Mouse (Mus musculus) thymus, postnatal 36 days (tissue): ENCODE data around the gene Ugt1a6b.

Experiments used
- DNase-seq, 2 experiments: peaks; one replicate each; pipeline ENCODE4 v3.0.0; 2022; ENCODE audit warnings: mixed read lengths in 2 of 2

The Ugt1a6b gene

DNA sequence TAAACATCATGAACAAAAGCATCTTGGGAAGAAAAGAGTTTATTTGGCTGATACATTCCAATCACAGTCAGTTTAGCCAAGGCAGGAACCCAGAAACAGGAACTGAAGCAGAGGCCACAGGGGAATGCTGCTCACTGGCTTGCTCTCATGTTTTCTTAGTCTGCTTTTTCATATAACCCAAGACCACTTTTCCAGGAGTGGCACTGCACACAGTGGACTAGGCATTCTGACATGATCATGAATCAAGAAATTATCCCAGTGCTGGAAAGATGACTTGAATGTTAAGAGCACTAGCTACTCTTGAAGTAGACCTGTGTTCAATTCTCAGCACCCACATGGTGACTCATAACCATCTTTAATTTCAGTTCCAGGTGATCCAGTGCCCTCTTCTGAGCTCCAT is 122.7 kb downstream of the Ugt1a6b start:
- no peak for DNase-seq

DNA sequence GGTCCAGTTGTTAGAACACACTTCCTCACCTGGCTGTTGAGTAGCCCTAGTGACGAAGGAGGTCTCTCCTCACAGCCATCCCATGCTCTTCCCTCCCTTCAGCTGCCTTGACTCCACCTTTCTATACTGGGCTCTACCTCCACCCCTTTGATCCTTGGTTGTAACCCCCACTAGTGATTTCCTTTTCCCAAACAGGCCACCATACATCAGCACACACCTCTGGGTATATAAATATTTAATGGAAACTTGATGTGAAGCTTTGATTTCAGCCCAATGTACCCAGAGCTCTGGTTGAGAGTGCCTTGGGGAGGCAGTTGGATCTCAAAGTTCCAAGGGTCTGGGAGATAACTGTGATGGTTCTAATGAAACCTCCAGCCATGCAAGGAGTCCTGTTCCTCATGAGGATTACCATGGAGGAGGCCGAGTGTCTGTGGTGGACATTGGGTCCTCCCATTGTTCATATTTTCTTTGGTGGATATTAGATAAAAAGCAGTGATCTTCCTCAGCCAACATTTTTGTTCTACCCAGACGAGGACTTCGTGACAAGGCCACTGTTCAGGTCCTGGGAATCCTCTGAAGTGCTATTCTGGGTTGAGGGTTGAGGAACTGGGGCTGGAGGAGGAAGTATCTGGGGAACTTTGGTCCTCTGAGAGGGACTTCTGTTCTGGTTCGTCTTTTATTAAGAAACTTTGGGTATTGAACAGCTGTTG is 123.8 kb downstream of the Ugt1a6b start, which contains the start of gene Mroh2a:
Mroh2a (plus strand) TSS at position 317 of the 710 bp plus-strand sequence.
- DNase-seq, result peak in 1 of 2 experiments; percentile 2

DNA sequence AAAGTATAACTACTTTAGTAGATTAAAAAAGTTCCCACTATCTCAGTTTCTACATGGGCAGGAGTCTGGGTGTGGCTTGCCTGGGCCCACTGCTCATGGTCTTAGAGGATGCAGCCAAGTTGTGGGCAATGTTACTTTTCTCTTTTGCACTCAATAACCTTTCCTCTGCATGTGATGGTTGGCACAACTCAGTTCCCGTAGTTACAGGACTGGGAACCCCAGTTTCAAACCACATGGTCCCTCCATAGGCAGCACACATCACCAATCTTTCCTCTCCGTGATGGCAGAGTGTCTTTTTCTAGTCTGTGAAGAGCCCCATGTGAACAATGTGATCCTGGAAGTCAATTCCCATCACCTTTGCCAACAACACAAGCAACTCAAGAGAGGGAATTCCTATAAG is 124.4 kb downstream of the Ugt1a6b start:
- DNase-seq, result peak in 1 of 2 experiments; percentile 3

DNA sequence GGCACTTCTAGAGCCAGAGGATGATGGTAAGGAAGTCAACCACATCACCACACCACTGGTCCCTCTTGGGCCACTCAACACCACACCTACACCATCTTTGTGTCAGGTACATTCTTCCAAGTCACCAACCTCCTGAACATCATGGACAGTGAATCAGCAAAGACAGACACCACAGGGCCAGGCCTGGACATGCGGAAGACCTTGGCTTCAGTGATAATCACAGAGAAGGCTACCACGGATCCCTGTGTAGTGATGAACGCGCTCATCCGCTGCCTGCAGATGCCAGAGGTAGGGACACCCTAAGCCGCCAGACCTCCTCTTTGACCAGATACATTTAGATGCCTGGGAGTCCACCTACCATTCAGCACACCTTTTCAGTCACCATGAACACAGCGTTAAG is 125.1 kb downstream of the Ugt1a6b start:
- peak; percentile 6 to 12 for DNase-seq

DNA sequence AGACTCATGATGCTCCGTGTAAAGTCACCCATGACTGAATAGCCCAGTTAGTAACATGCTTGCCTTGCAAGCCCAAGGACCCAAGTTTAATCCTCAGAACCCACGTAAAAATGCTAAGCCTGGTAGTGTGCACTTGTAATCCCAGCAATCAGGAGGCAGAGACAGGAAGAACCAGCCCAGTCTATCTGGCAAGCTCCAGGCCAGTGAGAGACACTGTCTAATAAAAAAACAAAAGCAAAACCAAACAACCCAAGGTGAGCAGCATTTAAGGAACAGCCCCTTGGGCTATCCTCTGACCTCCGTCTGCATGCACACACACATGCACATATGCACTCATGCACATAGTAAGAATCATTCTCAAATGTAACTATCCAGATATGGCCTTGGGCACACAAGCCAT is 126.5 kb downstream of the Ugt1a6b start:
- peak in 1 of 2 experiments; percentile 4 for DNase-seq

DNA sequence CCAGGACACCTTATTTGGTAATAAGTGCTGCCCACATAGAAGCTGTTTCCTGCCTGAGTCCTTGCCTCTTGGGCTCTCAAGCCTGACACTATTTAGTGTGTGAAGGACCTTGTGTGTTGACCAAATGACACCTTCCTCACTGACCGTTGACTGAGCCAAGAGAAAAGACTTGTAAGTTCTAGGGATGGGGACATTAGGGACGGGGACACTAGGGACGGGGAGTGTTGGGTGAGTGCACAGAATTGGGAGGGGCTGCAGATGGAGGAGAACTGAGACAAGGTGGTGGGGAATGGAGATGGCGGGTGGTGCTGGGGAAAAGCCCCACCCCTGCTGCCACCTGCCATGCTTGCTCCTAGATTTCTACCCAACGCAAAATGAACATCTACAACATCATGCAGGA is 126.9 kb downstream of the Ugt1a6b start:
- DNase-seq, result peak in 1 of 2 experiments; percentile 7

DNA sequence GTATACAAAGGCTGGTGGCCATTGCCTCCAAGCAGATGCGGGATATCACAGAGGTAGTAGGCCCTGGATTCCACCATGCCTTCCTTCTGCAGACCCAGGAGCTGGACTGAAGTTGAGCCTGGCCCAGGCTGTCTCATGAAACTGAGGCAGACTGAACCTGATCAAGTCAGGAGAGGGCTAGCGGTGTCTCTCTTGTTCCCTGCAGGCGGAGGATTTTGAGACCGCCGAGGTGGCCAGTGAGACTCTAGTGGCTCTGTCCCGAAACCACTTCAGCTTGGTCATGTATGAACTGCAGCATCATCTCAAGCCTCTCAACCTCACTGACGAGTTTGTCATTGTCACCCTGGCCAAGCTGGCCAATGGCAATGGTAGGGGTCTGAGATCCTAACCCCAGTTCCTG is 127.4 kb downstream of the Ugt1a6b start:
- DNase-seq, result no peak

DNA sequence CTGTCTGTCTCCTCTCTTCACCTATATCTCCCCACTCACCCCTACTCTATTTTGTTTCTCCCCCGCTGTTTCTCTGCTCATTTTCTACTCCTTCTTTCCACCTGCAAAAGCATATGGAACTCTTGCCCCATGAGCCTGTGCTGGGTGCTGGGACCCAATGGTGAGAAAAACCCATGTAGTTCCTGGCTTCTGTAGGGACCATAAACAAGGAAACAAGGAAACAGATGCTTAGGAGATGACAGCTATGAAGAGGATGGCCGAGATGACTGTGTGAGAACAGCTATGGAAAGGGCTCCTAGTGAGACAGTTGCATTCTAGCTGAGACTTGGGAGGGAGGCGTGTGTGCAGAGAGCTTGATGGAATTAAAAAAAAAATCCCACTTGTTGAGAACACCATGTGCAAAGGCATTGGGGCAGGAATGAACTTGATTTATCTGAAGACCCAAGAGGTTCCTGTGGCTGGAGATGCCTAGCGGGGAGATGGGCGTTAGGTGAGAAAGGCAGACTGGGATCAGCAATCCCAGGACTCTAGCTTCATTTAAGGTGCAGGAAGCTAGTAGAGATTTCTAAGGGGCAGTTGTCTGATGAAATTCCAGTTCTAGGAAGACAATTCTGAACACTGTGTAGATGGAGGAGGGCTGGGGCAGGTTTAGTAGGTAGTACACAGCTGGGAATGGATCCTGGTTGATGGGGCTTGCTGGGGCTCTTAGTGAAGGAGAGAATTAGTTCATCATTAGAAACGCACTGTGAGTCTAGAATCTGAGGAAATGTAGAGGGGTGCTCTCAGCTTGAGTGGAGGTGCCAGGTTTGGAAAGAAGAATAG is 128.1 kb downstream of the Ugt1a6b start:
- no peak for DNase-seq

DNA sequence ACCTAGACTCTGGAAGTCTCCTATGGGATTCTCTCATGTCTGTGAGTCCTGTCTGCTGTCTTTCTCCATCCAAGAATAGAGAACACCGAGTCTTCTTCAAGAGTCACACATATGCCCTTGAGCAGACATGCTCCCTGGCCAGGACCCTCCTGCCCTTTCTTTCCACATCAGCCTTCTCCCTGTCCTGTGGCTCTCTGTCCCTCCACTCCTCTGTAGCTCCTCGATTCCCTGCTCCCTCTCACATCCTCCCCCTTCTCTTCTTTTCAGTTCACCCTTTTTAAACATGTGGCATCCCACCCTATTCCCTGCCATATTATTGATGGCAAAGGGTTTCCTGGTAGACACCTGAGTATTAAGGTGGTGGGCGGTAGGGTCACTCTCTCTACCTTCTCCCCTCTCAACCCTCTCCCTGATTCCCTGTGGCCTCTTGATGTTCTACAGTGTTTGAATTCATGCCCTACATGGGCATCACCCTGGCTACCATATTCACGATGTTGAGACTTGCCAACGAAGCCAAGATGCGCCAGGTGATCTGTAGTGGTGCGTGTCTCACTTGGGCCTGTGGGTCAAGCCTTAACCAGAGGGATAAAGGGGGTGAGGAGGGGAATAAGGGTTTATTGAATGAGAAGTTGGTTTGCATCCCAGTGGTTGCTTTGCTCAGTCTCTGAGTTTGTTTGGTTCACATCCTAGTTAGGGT is 128.9 kb downstream of the Ugt1a6b start:
- no peak for DNase-seq

DNA sequence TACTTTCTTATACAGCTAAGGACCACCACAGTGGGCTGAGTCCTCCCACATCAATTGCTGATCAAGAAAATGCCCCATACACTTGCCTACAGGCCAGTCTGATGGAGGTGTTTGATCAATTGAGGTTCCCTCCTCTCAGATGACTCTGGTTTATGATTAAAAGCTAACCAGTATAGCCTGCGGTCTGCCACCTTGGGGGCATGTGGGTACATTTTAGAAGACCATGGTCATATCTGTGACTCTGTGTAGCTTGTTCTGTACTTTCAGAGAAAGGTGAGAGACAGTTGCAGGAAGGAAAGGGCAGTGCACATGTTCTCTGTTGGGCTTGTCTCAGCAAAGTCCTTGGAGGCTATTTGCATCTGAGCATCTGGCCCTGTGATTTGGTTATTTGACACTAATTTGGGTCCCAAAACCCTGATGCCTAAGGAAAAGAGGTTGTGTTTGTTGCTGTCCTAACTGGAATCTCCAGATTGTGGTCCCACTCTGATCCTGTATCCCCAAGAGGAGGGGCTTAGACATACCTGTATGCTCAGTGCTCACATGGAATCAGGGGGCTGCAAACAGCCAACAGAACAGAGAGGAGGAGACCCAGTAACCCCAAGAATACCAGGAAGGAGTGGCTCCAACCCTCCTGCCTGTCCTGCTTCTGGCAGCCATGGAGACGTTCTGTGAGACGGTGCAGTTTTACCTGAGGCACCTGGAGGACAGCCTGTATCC is 129.8 kb downstream of the Ugt1a6b start:
- peak in 1 of 2 experiments; percentile 9 for DNase-seq

DNA sequence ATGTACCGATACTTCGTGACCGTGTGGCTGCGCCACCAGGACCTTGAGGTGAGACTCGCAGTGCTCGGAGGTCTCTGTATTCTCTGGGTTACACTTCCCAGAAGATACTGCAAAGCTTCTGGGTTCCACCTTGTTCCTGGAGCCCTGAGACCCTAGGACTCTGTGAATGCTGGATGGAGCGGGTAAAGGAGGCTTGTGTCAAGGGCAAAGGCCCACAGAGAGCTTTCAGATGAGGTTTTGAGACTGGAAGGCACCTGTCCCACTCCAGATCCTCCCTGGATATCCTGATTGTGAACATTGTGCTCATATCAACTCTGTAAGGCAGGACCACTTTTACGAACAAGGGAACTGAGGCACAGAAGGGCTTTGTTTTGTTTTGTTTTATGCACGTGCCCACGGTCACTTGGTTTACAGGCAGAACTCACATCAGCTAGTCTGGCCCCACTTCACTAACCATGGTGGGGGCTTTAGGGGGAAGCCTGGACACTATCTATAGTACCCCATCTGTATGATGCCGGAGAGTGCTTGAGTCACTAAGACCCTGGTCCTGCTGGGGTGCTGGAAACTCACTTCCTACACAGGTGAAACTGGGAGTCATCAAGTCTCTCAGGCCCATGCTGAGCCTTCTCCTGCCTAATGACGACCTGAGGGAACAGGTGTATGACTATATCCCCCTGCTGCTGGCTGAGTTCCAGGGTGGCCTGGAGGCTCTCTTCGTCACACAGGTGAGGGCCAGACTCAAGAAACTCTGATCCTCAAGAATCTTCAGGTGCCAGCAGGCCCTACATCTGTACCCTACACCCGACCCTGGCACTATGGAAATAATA is 130.6 kb downstream of the Ugt1a6b start:
- peak in 1 of 2 experiments; percentile 8 for DNase-seq

DNA sequence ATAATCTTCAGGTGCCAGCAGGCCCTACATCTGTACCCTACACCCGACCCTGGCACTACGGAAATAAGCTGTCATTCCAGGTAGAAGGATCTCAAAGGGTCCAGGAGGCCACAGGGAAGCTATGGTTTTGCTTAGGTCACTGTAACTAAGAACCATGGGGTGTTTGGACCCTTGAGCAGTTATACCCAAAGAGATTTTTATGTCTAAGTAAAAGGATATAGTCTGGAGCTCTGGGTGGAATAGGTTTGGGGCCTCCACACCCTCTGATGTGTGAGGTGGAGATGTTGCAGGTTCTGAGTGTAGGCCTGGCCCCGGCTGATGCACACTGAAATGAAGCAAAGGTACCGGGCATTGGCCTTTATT is 131.2 kb downstream of the Ugt1a6b start:
- no peak for DNase-seq

DNA sequence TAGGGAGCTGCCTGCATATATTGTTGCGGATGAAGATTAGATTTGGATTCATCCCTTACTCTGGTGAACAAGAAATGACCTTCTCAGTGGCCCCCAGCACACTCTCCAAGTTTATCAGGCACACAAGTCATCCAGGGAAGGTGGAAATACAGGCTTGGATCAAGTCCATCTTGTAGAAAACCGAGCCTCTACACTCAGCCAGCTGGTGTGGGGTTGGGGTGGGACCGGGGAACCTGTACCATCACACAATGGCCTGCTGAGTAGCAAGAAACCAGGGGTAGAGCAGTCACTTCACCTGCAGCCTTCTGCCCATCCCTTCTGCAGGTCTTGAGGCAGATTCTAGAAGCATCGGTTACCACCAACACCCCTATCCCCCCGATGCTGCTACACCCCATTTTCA is 131.6 kb downstream of the Ugt1a6b start:
- no peak for DNase-seq

DNA sequence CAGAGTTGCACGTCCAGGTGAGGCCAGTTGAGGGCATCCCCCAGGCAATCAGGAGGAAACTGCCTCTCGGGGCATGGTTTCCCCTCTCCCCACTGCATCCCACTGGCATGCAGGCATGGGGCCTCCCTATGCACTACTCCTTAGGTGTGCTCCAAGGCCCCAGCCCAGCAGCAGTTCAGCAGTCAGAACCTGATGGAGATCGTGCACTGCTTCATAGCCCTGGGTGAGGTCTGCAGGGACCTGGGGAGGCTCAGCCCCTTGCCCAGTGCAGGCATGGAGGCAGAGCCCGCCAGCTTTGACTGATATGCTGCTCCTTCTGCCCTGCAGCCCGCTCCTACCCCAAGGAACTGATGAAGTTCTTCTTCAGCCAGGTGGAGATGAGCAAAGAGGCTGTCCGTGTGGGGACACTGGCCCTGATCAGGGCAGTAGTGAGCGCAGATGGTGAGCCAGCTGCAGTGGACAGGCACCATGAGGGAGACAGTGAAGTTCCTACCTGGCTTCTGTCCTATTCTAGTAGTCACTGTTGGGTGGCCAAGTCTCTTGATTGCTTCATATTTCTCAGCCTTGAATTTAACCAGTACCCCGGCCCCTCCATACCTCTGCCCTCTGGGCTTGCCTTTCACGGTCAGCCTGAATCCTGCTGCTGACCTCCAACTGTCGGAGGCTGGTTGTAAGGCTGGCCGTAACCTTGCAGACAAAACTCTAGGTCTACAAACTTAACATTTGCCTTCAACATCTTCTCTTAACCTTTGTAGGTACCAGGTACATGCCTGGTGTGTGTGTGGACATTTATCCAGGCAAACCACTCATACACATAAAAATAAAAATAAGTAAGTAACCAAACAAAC is 132.2 kb downstream of the Ugt1a6b start:
- DNase-seq, result peak in 1 of 2 experiments; percentile 21

DNA sequence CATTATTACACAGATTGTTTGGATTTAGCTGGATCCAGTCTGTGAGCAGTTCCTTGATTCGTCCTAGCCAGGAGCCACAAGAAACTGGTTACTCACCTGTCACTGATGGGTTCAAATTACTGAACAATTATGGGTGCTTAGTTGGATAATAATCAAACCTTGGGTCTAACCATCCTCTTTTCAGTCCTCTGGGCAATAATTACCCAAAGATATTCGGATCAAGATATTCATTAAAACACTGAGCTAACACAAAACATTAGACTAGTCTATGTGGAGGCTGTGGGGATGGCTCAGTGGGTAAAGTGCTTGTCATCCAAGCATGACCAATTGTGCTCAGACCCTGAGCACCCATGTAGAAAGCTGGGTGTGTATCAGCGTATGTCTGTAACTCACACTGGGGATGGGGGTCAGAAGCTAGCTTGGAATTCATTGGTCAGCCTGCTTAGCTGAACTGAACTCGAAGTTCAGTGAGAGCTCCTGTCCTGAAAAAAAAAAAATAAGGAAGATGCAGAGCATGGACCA is 132.9 kb downstream of the Ugt1a6b start:
- DNase-seq, result no peak

DNA sequence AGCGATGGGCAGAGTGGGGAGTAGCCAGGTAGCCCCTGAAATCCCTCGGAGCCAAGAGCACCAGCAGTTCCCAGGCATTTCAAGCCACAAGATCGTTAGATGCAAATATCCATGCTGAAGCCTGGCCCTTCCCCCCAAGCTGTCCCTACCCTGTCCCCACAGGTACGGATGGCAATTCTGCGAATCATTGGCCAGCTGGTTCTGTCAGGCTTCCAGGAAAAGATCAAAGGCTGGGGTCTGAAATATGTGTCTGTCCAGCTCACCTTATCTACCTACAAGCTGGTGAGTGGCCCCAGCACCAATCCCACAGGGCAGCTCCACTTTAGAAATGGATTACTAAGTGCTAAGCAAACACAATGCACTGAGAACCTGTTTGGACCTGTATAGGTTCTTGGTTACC is 134.3 kb downstream of the Ugt1a6b start:
- DNase-seq, result peak in 1 of 2 experiments; percentile 16

DNA sequence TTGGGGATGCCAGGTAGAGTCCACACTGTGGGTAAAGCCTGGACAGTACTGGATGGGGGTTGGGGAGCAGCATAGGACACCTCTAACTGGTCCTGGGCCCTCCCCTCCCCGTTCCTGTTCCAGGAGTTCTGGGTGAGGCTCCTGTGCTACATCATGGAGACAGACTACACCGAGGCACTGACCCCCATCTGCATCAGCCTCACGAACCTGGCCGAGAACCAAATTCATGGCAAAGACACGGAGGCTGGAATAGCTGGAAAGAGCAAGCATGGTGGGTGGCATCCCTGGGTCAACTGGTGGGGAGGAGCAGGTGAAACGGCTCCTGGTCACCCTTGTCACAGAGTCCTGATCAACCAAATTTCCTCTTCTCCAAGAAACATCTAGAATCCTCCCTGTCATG is 135.7 kb downstream of the Ugt1a6b start:
- no peak for DNase-seq

DNA sequence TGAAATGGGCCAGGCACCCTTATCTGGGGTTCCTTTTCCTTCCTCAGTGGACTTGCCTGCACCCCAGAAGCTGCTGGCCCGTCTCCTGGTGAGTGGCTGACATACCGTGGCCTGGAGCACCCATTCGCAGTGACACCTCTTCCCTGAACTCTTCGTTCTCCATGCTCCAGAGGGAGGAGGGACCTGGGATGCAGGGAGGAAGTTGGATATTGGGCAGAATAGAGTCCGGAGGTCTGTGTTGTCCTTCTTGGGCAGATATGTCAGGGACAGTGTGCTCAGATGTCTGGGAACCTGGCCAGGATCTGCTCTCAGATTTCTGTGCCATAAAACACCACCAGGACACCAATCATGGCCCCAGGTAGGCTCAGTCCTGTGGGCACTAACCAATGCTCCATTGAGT is 137.0 kb downstream of the Ugt1a6b start:
- no peak for DNase-seq

DNA sequence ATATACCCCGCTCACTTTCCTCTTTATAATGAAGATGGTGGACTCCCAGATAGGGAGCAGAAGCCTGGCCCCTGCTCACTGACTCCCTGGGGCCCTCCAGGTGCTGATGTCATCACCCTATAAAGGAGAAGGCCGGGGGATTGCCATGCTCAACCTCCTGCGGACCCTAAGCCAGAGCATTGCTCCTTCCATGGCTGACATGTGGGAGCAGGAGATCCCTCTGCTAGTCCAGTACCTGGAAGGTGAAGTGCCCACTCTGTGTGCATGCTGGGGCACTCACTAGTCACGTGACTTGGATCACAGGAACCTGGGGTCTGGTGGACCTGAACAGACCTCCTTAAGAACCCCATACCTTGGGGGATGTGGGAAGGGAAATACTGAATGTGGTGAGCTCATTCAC is 137.5 kb downstream of the Ugt1a6b start:
- no peak for DNase-seq

DNA sequence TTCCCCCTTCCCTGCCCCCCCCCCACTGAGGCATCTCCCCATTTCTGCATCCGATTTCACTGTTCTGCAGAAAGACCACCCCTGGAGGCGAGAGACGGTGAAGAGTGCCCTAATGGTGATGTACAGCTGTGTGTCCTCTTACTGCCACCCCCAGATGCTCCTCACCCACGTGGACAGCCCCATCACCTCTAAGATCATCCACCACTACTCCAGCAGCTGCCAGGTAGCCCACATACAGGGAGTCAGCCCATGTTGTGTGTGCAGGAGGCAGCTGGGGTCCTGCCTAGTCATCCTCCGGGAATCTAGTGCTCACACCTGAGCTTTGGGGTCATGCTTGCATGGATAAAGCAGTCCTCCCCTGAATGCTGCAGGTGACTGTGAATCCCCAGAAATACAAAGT is 140.8 kb downstream of the Ugt1a6b start:
- DNase-seq, result peak in 1 of 2 experiments; percentile 19

DNA sequence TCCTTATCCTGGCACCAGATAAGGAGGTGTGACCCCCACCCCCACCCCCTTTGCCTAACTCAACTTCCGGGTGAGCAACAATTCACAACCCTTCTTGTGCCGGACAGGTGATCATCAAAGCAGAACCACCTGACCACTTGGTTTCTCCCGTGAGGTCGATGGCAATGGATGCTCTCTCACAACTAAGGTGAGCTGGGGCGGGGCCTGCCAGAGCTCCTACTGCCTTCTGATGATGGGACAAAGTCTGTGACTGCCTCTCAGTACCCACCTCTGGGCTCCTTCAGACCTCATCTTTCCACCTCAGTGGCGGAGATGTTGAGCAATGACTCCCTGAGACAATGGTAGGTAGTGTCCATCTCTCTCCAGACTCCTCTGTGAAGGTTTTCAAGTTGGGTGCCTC is 142.8 kb downstream of the Ugt1a6b start:
- no peak for DNase-seq
